Mouse (Mus musculus) midbrain, embryonic 10.5 days (tissue): ENCODE measurements around the gene Dnaja2. TPM values are rescaled to one million over a fixed set of nuclear protein-coding genes. Genes with fewer than 3 reads are reported as not detected.
A peak's percentile ranks its signal among the peaks of the same experiment; 100 is the strongest.

Experiments
- DNase-seq: peaks from one replicate; pipeline ENCODE4 v3.0.0-alpha.2; 2017; ENCODE audit warnings: low spot score
- H3K27ac ChIP-seq: fragments of 300-500 bp; sonication (generic); replicated peaks from 2 replicates; pipeline ENCODE4 v1.5.1; 2016; ENCODE audit warnings: mild to moderate bottlenecking
- H3K27me3 ChIP-seq: fragments of 300-500 bp; sonication (generic); 2 replicates; pipeline ENCODE4 v1.6.1; 2016; ENCODE audit warnings: low read depth, mild to moderate bottlenecking; ENCODE audit not compliant: poor library complexity, severe bottlenecking
- H3K36me3 ChIP-seq: fragments of 300-500 bp; sonication (generic); 2 replicates; pipeline ENCODE4 v1.6.1; 2016; ENCODE audit warnings: mild to moderate bottlenecking, moderate library complexity
- H3K4me1 ChIP-seq: fragments of 300-500 bp; sonication (generic); 2 replicates; pipeline ENCODE4 v1.6.1; 2016
- H3K4me3 ChIP-seq: fragments of 300-500 bp; sonication (generic); 2 replicates; pipeline ENCODE4 v1.5.1; 2016; ENCODE audit warnings: mild to moderate bottlenecking, moderate library complexity
- H3K9me3 ChIP-seq: fragments of 300-500 bp; sonication (generic); replicated peaks from 2 replicates; pipeline ENCODE4 v1.6.1; 2016; ENCODE audit warnings: mild to moderate bottlenecking
- WGBS: fragments of 180-500 bp; shearing (Covaris S2); methylation state at CpG from one replicate; pipeline ENCODE4 v1.1.7; 2016; 5-methylcytosine and 5-hydroxymethylcytosine counted together
- polyA plus RNA-seq: library from polyadenylated mRNA; unstranded; fragments of >200 nt; fragmentation: Nextera tagmentation; extraction: Ambion mirVana; gene quantifications from 2 replicates; pipeline ENCODE4 v1.2.1, GENCODE M21; 2016

Gene Dnaja2
- 187 and 195 TPM in 2 replicates for polyA plus RNA-seq

DNA sequence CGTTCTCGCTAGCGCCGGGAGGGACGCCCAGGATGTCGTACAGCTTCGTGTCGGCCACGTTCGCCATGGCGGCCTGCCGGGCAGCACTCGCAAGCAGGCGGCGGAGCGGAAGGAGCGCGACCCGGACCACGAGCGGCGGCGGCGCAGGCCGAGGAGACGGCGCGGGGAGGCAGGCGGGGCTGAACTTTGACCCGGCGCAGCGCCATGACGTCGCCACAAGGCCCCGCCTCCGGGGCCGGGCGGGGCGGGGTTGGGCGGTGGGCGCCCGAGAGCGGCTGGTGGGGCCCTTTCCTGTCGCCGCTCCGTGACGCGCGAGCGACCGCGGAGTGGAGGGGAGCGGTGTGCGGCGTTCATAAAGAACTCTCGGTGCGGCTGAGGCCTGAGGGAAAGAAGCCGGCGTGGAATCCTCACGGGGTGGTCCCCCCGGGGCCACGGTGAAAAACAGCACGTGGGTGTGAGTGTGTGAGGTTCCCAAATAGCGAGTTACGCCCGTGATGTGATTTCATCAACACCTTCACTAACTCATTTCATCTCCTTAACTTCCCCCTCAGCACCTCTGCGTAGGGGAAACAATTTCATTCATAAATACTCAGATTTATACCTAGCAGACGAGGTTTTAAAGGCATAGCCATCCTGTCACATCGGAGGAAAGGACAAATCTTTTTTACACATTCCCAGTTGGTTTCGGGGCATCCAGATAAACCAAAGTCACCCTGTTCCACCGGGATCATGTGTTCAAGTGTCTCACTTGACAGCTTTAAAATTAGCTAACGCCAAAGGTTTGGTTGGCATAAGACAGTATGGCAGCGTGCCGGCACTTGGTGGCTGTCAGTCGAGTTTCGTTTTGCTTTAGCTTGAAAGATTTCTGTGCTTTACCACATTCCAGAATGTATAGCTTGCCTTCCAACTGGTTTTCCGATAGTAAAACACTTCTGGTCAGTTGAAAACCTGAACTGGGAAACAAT, at the start of gene Dnaja2:
Gene Dnaja2, minus strand, starts transcription at position 164 of the 965 bp plus-strand sequence.
- Histone ChIP-seq H3K4me1 (peaks cover 13% of the 10 kb centered on the region), H3K27me3 (no peaks in the 10 kb centered on the region), H3K4me3 (peak within 1 kb of the TSS; percentile 93), H3K27ac (peak within 1 kb of the TSS; percentile 94), H3K9me3 (no peaks in the 10 kb centered on the region), H3K36me3 (peaks cover 32% of the 10 kb centered on the region)
- 1% methylated on average over 77 of the region's 77 CpGs for WGBS
- DNase-seq, result peak; percentile 92

DNA sequence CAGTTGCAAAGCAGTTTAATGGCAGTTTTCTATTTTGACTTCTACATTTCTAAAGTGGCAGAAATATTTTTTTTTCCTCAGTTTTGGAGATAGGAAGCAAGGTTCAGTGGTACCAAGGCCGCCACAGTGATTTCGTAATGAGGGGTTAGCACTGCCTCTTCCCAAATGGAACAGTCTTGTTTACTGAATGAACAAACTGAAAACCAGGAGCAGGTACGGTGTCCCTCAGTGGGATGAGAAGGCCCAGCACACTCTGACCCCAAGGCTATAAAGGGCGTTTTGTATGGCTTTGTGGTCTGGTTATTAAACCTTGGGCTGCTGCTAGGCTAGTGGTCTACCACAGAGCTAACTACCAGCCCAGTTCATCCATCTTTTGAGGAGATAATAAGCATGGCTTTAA, 49.1 kb upstream of the Dnaja2 start:
- Histone ChIP-seq H3K27me3 (no peaks in the 10 kb centered on the region), H3K27ac (no peak overlapping the region), H3K36me3 (no peaks in the 10 kb centered on the region), H3K9me3 (no peaks in the 10 kb centered on the region), H3K4me3 (no peak overlapping the region), H3K4me1 (no peaks in the 10 kb centered on the region)
- 89% methylated on average over 4 of the region's 4 CpGs for WGBS
- DNase-seq, result no peak

- H3K4me1 ChIP-seq, result no peaks in the 10 kb centered on the region
- no peak overlapping the region for H3K27ac ChIP-seq
- H3K4me3 ChIP-seq, result no peak overlapping the region
- H3K9me3 ChIP-seq, result no peaks in the 10 kb centered on the region
- H3K36me3 ChIP-seq, result no peaks in the 10 kb centered on the region
- peak; percentile 49 for DNase-seq
- WGBS, result 45% methylated on average over 8 of the region's 8 CpGs
- H3K27me3 ChIP-seq, result no peaks in the 10 kb centered on the region
Observed at GRCm38 (mm10) chr8:85603203-85603895, 48.2 kb upstream of the Dnaja2 start.

DNA sequence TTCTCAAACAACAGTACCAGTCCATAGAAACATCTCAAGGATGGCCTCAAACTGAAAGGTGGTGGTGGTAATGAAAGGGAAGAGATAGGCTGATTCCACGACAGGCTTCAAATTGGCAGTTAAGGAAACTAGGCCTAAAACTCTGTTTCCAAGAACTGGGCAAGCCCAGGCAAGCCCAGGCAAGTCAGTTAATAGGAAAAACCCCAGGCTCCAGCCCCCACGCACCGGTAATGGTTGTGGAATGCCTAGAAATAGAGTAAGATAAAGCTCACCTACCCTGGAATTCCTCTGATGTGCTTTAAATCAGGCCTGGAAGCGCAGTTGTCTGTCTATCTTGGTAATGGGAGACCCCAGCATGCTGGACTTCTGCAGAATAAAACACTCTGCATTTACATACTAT, 47.6 kb upstream of the Dnaja2 start:
- H3K27me3 ChIP-seq, result no peaks in the 10 kb centered on the region
- H3K4me1 ChIP-seq, result no peaks in the 10 kb centered on the region
- no peak overlapping the region for H3K27ac ChIP-seq
- WGBS, result 71% methylated on average over 4 of the region's 4 CpGs
- no peak overlapping the region for H3K4me3 ChIP-seq
- no peaks in the 10 kb centered on the region for H3K9me3 ChIP-seq
- DNase-seq, result no peak
- H3K36me3 ChIP-seq, result no peaks in the 10 kb centered on the region

GRCm38 (mm10) chr8:85601741-85602140, 46.6 kb upstream of the Dnaja2 start:
- no peak for DNase-seq
- H3K9me3 ChIP-seq, result no peaks in the 10 kb centered on the region
- no peaks in the 10 kb centered on the region for H3K36me3 ChIP-seq
- H3K4me3 ChIP-seq, result no peak overlapping the region
- WGBS, result 86% methylated on average over 8 of the region's 8 CpGs
- no peak overlapping the region for H3K27ac ChIP-seq
- no peaks in the 10 kb centered on the region for H3K4me1 ChIP-seq
- H3K27me3 ChIP-seq, result no peaks in the 10 kb centered on the region

DNA sequence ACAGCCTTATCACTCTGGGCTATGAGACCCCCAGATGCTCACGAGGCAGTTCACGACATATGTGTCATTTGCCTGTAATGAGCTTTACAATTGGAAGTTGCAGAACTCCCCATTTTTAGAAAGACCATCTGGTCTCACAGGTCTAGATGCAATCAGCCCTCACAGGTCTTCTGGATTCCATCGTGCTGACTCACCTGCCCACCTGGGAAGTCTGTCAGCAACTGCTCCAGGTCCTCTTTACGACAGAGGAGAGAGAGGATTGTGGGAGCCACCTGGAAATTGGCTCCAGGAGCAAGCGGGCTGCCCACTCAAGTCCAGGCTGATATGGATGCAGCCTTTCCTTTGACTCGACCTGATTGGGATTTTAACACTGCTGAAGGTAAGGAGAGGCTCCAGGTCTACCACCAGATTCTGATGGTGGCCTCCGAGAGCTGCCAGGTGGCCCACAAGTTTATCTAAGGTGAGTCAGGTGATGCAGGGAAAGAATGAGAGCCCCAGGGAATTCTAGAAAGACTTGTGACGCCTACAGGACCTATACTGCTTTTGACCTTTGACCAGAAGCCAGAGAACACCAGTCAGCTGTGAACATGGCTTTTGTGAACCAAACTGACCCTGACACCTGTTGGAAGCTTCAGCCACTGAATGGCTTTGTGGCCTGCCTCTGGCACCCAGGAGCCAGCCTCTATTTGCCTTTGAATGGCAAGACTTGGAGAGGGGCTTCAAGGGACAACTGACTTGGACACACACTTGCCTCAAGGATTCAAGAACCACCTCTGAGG, 42.5 kb upstream of the Dnaja2 start:
- Histone ChIP-seq H3K4me1 (peaks cover 9% of the 10 kb centered on the region; the same call in 1 of the 2 replicates), H3K9me3 (no peaks in the 10 kb centered on the region), H3K27me3 (no peaks in the 10 kb centered on the region), H3K36me3 (no peaks in the 10 kb centered on the region), H3K4me3 (no peak overlapping the region), H3K27ac (no peak overlapping the region)
- DNase-seq, result no peak
- WGBS, result 72% methylated on average over 8 of the region's 8 CpGs

DNA sequence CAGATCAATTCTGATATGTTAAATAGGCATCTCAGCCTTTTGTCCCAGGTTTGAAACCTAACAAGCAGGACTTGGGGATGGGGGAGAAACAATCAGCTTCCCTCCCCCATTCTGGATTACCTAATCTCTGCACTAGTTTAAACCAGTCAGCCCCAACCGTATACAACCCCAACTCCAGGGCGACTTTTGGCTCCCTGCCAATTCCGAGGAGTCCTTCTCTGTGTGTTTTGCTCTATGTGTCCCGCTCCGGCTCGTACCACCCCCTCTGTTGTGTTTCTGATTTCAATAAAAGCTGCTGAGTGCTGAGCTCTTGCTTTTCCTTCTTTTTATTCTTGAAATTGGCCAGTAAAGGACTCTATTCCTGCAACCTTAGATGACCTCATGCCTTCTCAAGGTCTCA, 40.2 kb upstream of the Dnaja2 start:
- Histone ChIP-seq H3K36me3 (no peaks in the 10 kb centered on the region), H3K27ac (no peak overlapping the region), H3K4me1 (peaks cover 9% of the 10 kb centered on the region; the same call in 1 of the 2 replicates), H3K9me3 (no peaks in the 10 kb centered on the region), H3K27me3 (no peaks in the 10 kb centered on the region), H3K4me3 (no peak overlapping the region)
- 80% methylated on average over 6 of the region's 6 CpGs for WGBS
- DNase-seq, result no peak

DNA sequence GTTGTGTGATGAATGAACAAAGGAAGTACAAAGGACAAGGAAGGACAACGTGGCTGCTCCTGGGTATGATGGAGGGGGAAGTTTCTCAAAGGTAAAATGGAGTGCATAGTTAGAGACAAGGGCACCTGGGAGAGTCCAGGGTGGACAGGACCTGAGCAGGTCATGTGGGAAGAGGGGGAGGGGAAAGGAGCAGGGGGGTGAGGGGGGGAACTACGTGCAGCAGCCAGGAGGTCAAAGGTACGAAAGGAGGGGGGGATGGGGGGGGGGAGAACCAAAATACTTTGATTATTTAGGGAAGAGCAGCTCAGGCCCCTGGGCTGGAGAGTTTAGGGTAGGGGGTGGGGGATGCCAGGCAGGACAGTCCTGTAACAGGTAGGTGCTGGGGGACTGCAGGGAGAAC, 39.8 kb upstream of the Dnaja2 start:
- WGBS, result 65% methylated on average over 3 of the region's 3 CpGs
- Histone ChIP-seq H3K4me1 (peaks cover 9% of the 10 kb centered on the region; the same call in 1 of the 2 replicates), H3K9me3 (no peaks in the 10 kb centered on the region), H3K36me3 (no peaks in the 10 kb centered on the region), H3K27ac (no peak overlapping the region), H3K27me3 (no peaks in the 10 kb centered on the region), H3K4me3 (no peak overlapping the region)
- DNase-seq, result no peak

DNA sequence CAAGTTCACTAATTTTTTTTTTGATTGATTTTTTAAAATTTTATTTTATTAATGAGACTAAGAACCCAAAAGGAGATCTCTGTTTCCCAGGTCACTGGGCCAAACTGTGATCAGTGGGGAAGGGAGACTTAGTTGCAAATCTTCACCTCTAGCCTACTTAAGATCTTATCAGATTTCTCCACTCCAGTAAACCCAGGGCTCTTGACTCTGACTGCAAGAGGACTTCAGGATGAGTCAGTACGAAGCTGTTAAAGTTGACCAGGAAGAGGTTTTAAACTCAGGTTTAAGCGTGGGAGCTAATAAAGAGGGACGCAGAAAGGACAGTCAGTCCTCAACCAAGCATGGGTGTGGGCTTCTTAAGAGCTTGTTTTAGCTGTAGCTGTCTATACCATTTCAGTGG, 38.2 kb upstream of the Dnaja2 start:
- DNase-seq, result no peak
- H3K27me3 ChIP-seq, result no peaks in the 10 kb centered on the region
- H3K27ac ChIP-seq, result no peak overlapping the region
- peaks cover 9% of the 10 kb centered on the region; the same call in 1 of the 2 replicates for H3K4me1 ChIP-seq
- H3K9me3 ChIP-seq, result no peaks in the 10 kb centered on the region
- H3K36me3 ChIP-seq, result no peaks in the 10 kb centered on the region
- no peak overlapping the region for H3K4me3 ChIP-seq
- WGBS, result 90% methylated on average over 3 of the region's 3 CpGs

DNA sequence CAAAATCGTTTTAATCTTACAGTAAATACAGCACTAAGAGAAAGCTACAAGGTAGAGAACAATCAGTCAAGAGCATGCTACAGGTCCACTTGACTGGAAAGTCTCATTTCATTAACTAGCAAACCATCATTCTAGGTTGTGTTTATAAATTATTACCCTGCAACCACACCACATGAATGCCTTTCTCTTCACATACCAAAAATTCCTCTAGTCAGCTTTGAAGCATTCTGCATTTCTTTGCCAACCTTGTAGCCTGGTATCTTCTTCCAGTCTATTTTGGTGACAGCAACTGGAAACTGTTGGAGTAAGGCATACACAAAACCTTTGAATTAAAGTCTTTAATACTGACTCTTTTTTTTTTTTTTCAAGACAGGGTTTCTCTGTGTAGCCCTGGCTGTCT, 36.4 kb upstream of the Dnaja2 start:
- no peak for DNase-seq
- no peaks in the 10 kb centered on the region for H3K9me3 ChIP-seq
- no peak overlapping the region for H3K4me3 ChIP-seq
- H3K27me3 ChIP-seq, result no peaks in the 10 kb centered on the region
- peaks cover 9% of the 10 kb centered on the region; the same call in 1 of the 2 replicates for H3K4me1 ChIP-seq
- 91% methylated on average over 1 of the region's 1 CpGs for WGBS
- no peak overlapping the region for H3K27ac ChIP-seq
- H3K36me3 ChIP-seq, result no peaks in the 10 kb centered on the region

GRCm38 (mm10) chr8:85590258-85590657, 35.1 kb upstream of the Dnaja2 start:
- WGBS, result 85% methylated on average over 1 of the region's 1 CpGs
- H3K36me3 ChIP-seq, result no peaks in the 10 kb centered on the region
- no peak for DNase-seq
- no peak overlapping the region for H3K27ac ChIP-seq
- no peaks in the 10 kb centered on the region for H3K9me3 ChIP-seq
- H3K27me3 ChIP-seq, result no peaks in the 10 kb centered on the region
- no peak overlapping the region for H3K4me3 ChIP-seq
- peaks cover 3% of the 10 kb centered on the region; the same call in 1 of the 2 replicates for H3K4me1 ChIP-seq

GRCm38 (mm10) chr8:85588596-85588995, 33.5 kb upstream of the Dnaja2 start:
- Histone ChIP-seq H3K27ac (no peak overlapping the region), H3K4me3 (no peak overlapping the region), H3K4me1 (no peaks in the 10 kb centered on the region), H3K9me3 (no peaks in the 10 kb centered on the region), H3K36me3 (no peaks in the 10 kb centered on the region), H3K27me3 (no peaks in the 10 kb centered on the region)
- DNase-seq, result no peak
- 77% methylated on average over 2 of the region's 2 CpGs for WGBS
